Mouse (Mus musculus) lung, postnatal 0 days (tissue): ENCODE data around the gene Atp2a1.

Experiments
- CTCF ChIP-seq: IDR thresholded peaks from 2 replicates; pipeline ENCODE4 v1.5.1; 2016; ENCODE audit warnings: antibody characterized with exemption, mild to moderate bottlenecking
- EP300 ChIP-seq: IDR thresholded peaks from 2 replicates; pipeline ENCODE4 v1.6.1; 2016; ENCODE audit warnings: antibody characterized with exemption, mild to moderate bottlenecking, control low read depth

DNA sequence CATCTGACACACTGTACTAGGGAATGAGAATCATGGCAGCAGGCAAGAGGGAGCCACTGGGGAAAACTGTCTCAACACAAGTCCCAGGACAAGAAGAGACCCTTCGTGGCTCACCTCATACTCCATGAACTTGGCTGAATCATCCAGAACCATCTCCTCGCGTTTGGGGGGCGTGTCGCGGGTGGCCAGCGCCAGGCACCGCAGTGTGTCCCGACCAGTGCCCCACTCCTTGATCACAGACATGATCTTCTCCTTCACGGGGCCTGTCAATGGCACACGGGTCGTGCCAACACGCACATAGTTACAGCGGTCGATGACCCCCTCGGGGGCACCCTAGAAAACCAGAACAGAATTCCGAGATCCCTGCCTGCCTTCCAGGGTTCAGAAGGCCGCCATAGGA lies 12.9 kb downstream of the Atp2a1 start:
- TF ChIP-seq EP300 (no peak), CTCF (no peak)
